Mouse (Mus musculus) ovary, postnatal 36 days (tissue): ENCODE measurements around the gene Tbxas1.

ENCODE experiments used
- DNase-seq: peaks from one replicate; pipeline ENCODE4 v3.0.0; 2022; ENCODE audit warnings: low spot score, mixed read lengths

Gene Tbxas1

DNA sequence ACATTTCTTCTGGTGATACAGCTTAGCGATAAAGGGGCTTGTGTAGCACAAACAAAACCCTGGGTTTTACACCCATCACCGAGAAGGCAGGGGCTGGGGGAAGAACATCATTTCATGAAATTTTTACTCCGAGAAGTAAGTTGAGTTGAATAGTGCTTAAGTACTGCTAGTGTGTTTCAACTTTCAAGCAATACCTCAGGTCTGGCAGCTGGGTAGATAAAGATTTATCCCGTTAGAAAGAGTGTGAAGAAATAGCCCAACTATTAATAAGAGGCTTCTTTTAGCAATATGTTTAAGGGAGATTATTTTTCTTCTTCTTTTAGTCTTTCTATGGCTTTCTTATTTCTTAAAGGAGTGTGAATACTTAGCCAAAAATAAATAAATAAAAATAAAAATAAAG is 48.2 kb downstream of the Tbxas1 start:
- no peak for DNase-seq

GRCm38 (mm10) chr6:38923870-38924817 is 48.9 kb downstream of the Tbxas1 start:
- DNase-seq, result no peak

GRCm38 (mm10) chr6:38925719-38926118 is 50.5 kb downstream of the Tbxas1 start:
- no peak for DNase-seq

DNA sequence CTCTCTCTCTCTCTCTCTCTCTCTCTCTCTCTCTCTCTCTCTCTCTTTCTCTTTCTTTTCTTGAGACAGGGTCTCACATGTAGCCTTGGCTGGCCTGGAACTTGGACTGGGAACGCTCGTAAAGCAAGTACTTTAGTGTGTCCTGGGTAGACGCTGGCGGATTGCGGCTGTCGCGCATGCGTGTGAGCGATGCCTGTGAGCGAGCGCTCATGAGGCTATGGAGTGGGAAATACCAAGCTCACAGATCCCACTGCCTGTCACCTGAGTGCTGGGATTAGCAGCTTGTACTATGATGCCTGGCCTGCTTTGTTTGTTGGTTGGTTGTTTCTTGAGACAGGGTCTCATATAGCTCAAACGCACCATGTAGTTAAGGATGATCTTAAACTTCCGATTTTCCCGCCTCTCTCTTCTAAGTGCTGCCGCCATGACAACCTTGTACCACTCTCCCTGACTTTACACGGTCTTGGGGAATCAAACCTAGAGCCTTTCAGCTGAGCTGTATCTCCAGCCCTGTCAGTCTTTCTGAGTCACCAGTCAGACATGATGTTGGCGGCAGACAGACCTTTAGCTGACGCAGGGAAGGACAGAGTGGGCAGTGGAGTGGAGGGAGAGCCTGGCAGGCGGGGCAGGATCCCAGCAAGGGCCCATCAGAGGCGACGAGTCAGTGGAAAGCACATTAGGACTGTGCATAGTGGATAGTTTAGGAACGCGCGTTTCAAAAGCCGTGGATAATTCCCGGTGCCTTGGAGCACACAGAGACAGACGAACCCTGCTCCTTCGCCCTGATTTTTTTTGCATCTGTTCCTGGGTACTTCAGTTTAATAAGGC is 51.1 kb downstream of the Tbxas1 start:
- no peak for DNase-seq

- no peak for DNase-seq
These were observed 51.8 kb downstream of the Tbxas1 start for GRCm38 (mm10) chr6:38926963-38927361.

DNA sequence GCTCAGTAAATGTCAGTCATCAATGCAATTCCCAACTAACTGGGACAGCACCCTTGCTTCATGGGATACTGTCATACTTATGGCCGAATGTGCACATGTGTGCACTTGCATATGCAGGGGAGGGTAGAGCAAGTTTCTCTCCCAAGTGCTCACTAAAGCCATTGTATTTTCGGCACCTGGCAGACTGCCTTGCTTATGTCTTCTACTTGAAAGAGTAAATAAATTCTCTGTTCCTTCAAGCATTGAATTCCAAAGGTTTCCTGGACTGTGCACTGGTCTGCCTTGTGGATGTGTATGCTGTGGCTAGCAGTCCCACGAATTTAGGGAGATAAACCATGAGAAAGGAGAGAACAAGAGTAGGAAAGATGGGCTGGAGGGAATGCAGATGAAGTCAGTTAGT is 53.3 kb downstream of the Tbxas1 start:
- no peak for DNase-seq

GRCm38 (mm10) chr6:38936009-38936408 is 60.8 kb downstream of the Tbxas1 start:
- DNase-seq, result no peak

DNA sequence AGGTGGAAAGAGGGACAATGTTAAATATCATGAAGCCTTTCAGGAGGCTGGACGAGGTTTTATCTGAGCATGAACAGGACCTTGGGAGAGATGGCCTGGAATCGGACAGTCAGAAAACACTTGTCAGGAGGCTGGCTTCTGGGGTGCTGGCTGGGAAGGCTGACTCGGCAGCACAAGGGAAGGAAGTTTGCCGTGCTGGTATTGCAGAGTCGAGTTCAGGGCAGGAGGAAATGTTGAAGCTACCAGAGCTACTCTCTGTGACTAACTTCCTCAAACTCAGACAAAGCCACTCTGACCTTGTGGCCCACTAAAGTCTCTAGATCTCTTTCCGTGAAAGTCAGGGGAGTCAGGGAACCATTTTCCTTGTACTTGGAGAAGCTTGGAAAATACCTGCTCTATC is 63.2 kb downstream of the Tbxas1 start:
- DNase-seq, result no peak

- no peak for DNase-seq
These were observed 63.9 kb downstream of the Tbxas1 start for GRCm38 (mm10) chr6:38939096-38939495.

- no peak for DNase-seq
These were observed 65.8 kb downstream of the Tbxas1 start for GRCm38 (mm10) chr6:38941016-38941415.

DNA sequence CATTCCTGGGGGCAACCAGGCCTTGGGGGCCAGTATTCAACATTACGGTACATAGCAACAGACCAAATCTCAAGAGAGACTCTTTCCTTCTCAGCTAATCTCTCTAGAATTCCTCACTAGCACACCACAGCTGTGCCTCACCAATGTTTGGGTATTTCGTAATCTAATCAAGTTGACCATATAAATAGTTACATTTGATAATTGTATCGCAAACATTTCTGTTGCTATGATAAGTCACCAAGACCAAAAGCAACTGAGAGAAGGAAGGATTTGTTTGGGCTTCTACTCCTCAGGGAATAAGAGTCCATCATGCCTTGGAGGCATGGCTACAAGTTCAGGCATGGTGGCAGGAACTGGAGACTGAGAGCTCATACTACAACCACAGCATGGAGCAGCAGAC is 67.6 kb downstream of the Tbxas1 start:
- no peak for DNase-seq

DNA sequence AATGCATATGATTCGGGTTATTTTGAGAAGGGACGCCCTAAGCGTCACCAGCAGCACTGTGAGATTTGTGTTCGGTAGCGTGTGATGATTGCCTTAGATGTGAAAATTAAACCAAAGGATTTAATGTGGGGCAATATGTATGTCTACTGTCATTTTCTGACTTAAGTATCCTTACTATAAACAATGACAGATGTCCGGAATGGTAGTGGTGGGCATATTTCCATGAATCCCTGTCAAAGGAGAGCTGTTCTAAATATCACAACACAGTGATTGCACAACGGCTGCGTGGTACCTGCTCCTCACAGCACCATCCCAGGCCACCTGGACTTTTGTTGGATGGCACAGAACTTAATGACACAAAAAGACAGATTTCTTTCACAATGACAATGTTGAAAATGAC is 69.2 kb downstream of the Tbxas1 start:
- no peak for DNase-seq

- DNase-seq, result no peak
These were observed 69.6 kb downstream of the Tbxas1 start for GRCm38 (mm10) chr6:38944826-38945225.

GRCm38 (mm10) chr6:38945681-38946080 is 70.5 kb downstream of the Tbxas1 start:
- no peak for DNase-seq

DNA sequence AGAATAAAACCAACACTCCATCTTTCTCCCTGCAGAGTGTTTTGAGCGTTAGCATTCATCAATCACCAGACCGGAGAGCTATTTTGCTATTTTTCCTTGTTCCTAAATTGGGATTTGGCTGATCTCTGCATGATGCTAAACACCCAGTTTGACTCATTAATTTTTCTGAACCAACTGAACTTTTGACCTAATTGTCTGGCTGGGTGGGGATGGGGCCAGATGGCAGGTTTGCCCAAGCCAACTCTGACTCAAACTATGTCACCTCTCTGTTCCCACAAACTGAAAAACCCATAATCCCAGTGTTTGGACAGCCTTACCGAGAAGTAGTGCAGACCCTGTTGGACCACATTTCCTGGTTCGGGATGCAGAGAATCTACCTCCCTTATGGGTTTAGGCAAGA is 72.1 kb downstream of the Tbxas1 start:
- no peak for DNase-seq

DNA sequence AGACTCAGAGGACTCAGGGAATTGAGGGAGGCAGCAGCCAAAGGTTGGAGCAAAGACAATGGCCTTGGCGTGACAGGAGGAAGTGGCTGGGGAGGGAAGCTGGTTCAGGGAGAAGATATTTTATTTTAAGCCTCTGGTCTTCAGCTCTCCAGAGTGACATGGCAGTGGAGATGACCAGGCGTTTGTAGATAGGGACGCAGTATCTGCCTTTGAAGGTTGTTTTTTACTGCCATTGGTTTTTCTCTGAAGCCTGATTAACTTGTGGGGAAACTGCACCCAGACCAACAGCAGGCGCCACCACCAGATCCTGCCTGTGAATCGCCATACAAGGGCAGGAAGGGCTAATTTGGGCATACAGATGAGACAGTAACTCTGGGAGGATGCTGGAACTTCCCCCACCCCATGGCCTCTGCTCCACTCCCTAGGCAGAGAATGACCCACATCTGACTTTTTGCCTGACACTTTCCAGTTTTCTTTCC is 74.5 kb downstream of the Tbxas1 start:
- DNase-seq, result no peak

- DNase-seq, result no peak
These were observed 75.1 kb downstream of the Tbxas1 start for GRCm38 (mm10) chr6:38950341-38950740.

DNA sequence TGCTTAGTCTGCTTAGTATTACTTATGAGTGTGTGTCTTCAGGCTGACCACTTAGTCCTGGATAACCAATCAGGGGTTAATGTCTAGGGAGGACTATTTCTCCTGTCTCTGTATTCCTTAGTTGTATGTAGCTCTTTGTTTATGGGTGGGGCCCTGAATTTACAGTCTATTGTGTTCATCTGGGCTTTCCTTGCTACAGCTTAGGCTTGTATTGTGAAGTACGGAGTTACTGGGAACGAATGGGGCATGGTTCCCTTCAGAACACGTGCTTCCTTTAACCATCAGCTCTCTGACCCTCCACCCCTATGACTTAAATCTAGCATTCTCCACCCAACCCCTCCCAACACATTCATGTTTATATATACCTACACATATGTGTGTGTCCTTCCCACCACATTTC is 75.6 kb downstream of the Tbxas1 start:
- no peak for DNase-seq

- DNase-seq, result no peak
These were observed 81.4 kb downstream of the Tbxas1 start for GRCm38 (mm10) chr6:38956641-38957040.

GRCm38 (mm10) chr6:38957246-38957645 is 82.0 kb downstream of the Tbxas1 start:
- no peak for DNase-seq

- DNase-seq, result no peak
These were observed 84.3 kb downstream of the Tbxas1 start for GRCm38 (mm10) chr6:38959502-38959901.

GRCm38 (mm10) chr6:38960367-38960766 is 85.2 kb downstream of the Tbxas1 start:
- no peak for DNase-seq
